Mouse (Mus musculus): ENCODE data around the gene Gm28053. TPM values are rescaled to one million over a fixed set of nuclear protein-coding genes. Genes with fewer than 3 reads are reported as not detected.

Gm28053 gene
- polyA plus RNA-seq (2015; fragmentation: Nextera tagmentation; extraction: Ambion mirVana): 0.47 and 0.62 TPM in 2 replicates

DNA sequence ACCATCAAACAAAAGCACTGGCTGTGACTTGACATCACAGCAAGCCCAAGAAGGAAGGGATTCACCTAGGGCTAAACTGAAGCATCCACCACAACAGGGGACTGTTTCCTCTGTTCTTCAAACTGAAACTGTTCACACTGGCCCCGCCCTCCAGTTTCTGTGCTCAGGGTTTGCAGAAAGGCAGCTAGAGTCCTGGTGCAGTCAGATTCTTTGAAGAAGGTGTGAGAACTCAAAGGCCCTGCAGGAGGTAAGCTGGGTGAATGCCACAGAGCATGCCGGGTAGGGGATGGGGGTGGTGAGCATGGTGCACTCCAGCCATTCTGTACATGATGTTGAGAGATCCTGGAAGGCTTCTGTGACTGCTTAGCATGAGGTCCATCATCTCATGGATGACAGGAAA is at the start of gene Gm28053, which contains the start of gene Gimap7:
Gene Gm28053 (plus strand): TSS at position 153 of the 400 bp plus-strand sequence.
Gene Gimap7 (plus strand): TSS at position 167 of the 400 bp plus-strand sequence.

DNA sequence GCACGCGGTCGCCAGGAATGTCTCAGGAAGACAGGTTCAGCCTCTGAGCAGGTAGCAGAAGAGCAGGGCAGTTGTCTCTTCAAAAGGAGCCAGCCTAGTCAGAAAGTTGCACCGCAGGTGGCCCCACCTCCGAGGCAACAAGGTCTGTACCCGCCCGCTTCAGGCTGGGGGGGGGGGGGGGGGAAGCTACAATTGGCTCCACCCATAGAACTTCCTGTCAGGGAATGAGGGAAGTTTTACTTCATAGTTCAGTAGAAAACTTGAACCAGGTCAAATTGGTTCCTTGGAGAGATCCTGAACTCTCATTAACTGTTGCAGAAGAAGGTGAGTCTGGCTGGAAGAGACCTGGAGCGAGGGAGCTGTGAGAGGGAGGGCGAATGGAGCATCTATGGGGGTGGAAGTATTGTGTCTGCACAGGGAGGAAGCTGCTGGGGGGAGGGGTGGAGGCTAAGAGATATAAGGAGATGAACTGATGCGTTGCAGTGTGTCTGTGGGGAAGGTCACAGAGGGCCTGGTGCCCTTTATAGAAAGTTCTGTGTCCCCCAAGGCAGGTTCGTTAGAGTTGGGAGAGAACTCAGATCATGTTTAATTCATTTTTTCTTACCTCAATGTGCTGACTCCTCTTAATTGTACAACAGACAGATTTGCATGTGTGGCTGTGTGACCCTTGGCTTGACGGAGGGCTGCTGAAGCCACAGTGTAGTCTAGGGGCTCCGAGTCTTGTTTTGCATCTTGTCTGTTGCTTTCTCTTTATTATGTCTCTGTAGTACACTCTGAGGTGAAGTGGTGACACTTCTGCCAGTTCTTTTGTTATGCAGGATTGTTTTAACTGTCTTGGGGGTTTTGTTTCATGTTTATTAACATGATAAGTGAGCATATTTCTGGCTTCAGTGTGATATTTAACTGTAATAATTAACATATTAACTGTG is 42.2 kb upstream of the Gm28053 start, which contains the start of gene Gimap9:
Gene Gimap9 (plus strand): TSS at position 199 of the 929 bp plus-strand sequence.

DNA sequence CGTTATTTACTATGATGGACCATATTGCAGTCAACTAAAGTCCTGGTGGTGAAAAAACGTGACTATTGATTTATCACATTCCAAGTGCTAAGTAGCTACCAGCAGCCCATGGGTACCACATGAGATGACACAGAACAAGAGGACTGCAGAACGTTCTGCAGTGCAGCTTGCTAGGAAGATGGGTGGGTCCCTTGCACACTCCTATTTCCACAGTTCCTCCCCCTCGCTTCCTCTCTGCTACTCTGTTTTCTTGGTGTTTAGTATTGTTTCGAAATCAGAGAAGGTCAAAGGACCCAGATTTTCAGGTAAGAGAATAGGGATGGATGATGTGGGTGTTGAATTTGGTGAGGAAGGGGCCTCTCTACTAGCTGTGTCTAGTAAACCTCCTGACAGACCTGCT is 34.1 kb upstream of the Gm28053 start, which contains the start of gene Gimap4:
Gene Gimap4 (plus strand): TSS at position 231 of the 400 bp plus-strand sequence.

DNA sequence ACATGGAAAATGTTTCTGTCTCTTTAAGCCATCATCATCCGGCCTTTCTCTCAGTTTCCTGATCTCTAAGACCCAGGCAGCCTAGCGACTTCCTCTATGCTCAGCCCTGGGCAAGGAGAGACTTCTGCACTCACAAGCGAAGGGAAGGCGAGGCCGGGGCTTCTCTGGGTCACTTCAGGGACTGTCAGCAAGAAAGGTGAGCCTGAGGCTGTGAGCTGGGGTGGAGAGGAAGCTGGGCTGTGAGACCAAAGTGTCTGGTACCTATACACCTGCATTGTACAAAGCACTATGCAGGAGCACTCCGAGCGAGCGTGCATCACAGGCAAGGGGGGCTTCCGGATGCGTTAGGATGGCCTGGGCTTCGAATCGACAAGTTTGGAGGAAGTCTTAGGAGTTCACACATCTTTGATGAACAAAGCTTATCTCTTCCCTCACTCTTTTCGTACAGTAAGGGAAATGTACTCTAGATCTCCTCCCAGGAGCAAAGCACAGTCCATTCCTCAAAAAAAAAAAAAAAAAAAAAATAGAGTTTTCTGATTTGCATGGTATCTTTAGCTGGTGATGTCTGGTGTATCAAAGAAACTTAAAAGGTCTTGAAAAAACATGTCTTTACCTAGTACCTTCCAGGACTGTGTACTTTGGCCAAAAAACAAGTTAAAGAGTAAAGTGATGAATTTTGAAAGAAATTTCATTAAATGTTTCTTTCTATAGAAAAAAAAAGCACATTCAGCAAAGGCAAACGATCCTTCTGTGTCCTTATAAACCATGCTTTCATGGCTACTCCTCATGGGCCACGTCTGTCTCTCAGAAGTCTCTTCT is 20.8 kb downstream of the Gm28053 start, which contains the start of gene Gimap1:
Gene Gimap1 (plus strand): TSS at position 94 of the 819 bp plus-strand sequence.

DNA sequence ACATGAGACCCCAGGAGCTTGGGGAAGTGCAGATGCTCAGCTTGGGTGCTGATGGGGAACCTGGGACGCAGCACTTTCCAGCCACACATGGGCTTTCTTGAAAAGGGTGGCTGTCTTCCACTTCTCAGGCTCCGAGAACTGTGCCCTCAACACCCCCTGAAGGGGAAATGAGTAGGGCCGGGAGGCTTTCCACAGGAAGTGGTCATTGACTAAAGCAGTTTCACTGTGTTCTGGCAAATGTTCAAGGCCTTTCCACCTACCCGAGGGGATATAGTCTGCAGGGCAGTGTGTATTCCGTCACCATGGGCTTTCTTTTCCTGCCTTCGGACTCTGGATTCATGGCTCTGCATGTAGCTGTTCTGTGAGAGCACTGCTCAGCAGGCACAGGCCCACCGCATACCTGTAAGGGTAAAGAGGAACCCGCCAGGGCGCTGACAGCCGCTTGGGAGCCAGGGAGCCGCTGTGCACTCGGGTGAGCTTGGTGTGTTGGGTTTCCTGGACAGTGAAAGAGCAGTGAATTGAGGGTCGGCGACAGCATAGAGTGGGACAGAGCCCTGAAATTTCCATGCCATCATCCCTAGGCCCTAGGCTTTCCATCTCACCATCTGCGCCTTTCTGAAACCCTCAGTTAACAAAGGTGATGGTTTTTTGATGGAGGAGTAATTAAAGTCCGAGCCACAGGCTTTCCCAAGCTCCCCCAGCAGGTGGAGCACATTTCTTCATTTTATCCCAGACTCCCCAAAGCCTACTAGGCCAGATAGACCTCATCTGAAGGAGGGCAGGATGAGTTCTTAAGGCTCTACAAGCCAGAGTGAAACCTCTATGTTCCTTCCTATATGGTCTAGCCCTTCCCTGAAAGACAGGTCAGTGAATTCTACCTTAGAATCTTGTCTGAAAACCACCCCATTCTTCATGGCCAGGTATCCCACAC is 27.8 kb downstream of the Gm28053 start, which contains the start of gene Gimap5:
Gene Gimap5 (plus strand): TSS at position 239 of the 931 bp plus-strand sequence.

DNA sequence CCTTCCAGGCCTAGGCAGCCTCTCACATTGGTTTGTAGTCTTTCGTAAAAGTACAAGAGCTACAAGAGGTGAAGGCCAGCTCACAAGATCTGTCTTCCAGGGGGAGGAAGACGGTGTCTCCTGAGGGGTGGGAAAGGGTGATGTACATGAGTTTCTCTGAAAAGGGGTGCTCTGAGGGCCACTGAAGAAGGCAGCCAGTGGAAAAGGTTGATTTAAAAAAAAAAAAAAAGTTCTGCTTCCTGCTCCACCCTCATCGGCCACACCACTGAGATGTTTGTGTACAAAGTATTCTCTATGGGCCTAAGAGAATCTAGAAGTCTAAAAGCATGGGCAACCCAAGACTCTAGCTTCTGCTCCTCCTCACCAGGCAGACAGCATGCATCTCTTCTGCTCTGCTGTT is 52.3 kb downstream of the Gm28053 start, which contains the start of gene Gimap3:
Gene Gimap3 (minus strand): TSS at position 156 of the 400 bp plus-strand sequence.

Other genes with a start within 250 kb of the Gm28053 start
- gene Atp6v0e2, start 181.0 kb upstream of the Gm28053 start, polyA plus RNA-seq (2015; fragmentation: Nextera tagmentation; extraction: Ambion mirVana): 42.7 and 44.7 TPM in 2 replicates
- gene Lrrc61, start 163.8 kb upstream of the Gm28053 start, polyA plus RNA-seq (2015; fragmentation: Nextera tagmentation; extraction: Ambion mirVana): 4.8 and 5.3 TPM in 2 replicates
- 956 and 1,075 TPM in 2 replicates for gene Rarres2, start 145.8 kb upstream of the Gm28053 start, polyA plus RNA-seq (2015; fragmentation: Nextera tagmentation; extraction: Ambion mirVana)
- gene Gm45021, start 129.0 kb upstream of the Gm28053 start, polyA plus RNA-seq (2015; fragmentation: Nextera tagmentation; extraction: Ambion mirVana): not detected in 2 replicates
- gene Repin1, start 124.7 kb upstream of the Gm28053 start, polyA plus RNA-seq (2015; fragmentation: Nextera tagmentation; extraction: Ambion mirVana): 36.6 and 40.8 TPM in 2 replicates
- gene Gm44965, start 124.7 kb upstream of the Gm28053 start, polyA plus RNA-seq (2015; fragmentation: Nextera tagmentation; extraction: Ambion mirVana): 1.4 TPM in 1 of 2 replicates, not detected in the other
- gene Zfp775, start 116.5 kb upstream of the Gm28053 start, polyA plus RNA-seq (2015; fragmentation: Nextera tagmentation; extraction: Ambion mirVana): 4.7 and 5.6 TPM in 2 replicates
- gene AI854703, start 91.8 kb upstream of the Gm28053 start, polyA plus RNA-seq (2015; fragmentation: Nextera tagmentation; extraction: Ambion mirVana): 1.7 and 2.3 TPM in 2 replicates
- gene Gimap8, start 71.4 kb upstream of the Gm28053 start, polyA plus RNA-seq (2015; fragmentation: Nextera tagmentation; extraction: Ambion mirVana): 0.48 and 0.73 TPM in 2 replicates
- 3.7 and 3.9 TPM in 2 replicates for gene Gimap9, start 42.5 kb upstream of the Gm28053 start, polyA plus RNA-seq (2015; fragmentation: Nextera tagmentation; extraction: Ambion mirVana)
- gene Gimap4, start 34.1 kb upstream of the Gm28053 start, polyA plus RNA-seq (2015; fragmentation: Nextera tagmentation; extraction: Ambion mirVana): 5.5 and 5.9 TPM in 2 replicates
- 10.7 and 11.1 TPM in 2 replicates for gene Gimap6, start 10.4 kb upstream of the Gm28053 start, polyA plus RNA-seq (2015; fragmentation: Nextera tagmentation; extraction: Ambion mirVana)
- not detected in 2 replicates for gene Gimap7, start within 50 bp of the Gm28053 start, polyA plus RNA-seq (2015; fragmentation: Nextera tagmentation; extraction: Ambion mirVana)
- gene Gimap1, start 20.4 kb downstream of the Gm28053 start, polyA plus RNA-seq (2015; fragmentation: Nextera tagmentation; extraction: Ambion mirVana): 4.1 and 5.8 TPM in 2 replicates
- 3.7 and 5.1 TPM in 2 replicates for gene Gimap5, start 27.6 kb downstream of the Gm28053 start, polyA plus RNA-seq (2015; fragmentation: Nextera tagmentation; extraction: Ambion mirVana)
- 0.10 TPM in 1 of 2 replicates, not detected in the other for gene Gimap3, start 52.2 kb downstream of the Gm28053 start, polyA plus RNA-seq (2015; fragmentation: Nextera tagmentation; extraction: Ambion mirVana)
- gene Tmem176a, start 122.3 kb downstream of the Gm28053 start, polyA plus RNA-seq (2015; fragmentation: Nextera tagmentation; extraction: Ambion mirVana): 108 and 134 TPM in 2 replicates
- 257 and 312 TPM in 2 replicates for gene Tmem176b, start 122.9 kb downstream of the Gm28053 start, polyA plus RNA-seq (2015; fragmentation: Nextera tagmentation; extraction: Ambion mirVana)
- 0.33 and 0.47 TPM in 2 replicates for gene Aoc1, start 154.3 kb downstream of the Gm28053 start, polyA plus RNA-seq (2015; fragmentation: Nextera tagmentation; extraction: Ambion mirVana)
- gene 1600015I10Rik, start 211.3 kb downstream of the Gm28053 start, polyA plus RNA-seq (2015; fragmentation: Nextera tagmentation; extraction: Ambion mirVana): not detected in 2 replicates